Mouse (Mus musculus) lung, postnatal 0 days (tissue): ENCODE measurements at regions not wholly inside any gene's neighbourhood (a gene's known extent, or its start where the extent isn't known, plus 50 kb on each side); places are given as distances from the start of the nearest gene placed in this dataset.

Experiments
- CTCF ChIP-seq: IDR thresholded peaks from 2 replicates; pipeline ENCODE4 v1.5.1; 2016; ENCODE audit warnings: antibody characterized with exemption, mild to moderate bottlenecking
- EP300 ChIP-seq: IDR thresholded peaks from 2 replicates; pipeline ENCODE4 v1.6.1; 2016; ENCODE audit warnings: antibody characterized with exemption, mild to moderate bottlenecking, control low read depth

- TF ChIP-seq CTCF (no peak), EP300 (no peak)
Measured at GRCm38 (mm10) chr8:103748734-103749133, 352.7 kb upstream of the Cdh5 start.
